Mouse (Mus musculus) limb, embryonic 10.5 days (tissue): ENCODE data around the gene Manbal. TPM values are rescaled to one million over a fixed set of nuclear protein-coding genes. Genes with fewer than 3 reads are reported as not detected.

Source experiments
- DNase-seq: peaks from one replicate; pipeline ENCODE4 v3.0.0-alpha.2; 2017; ENCODE audit warnings: low spot score
- H3K27ac ChIP-seq: fragments of 300-500 bp; sonication (generic); 2 replicates; pipeline ENCODE4 v1.5.1; 2016; ENCODE audit warnings: mild to moderate bottlenecking
- H3K27me3 ChIP-seq: fragments of 300-500 bp; sonication (generic); 2 replicates; pipeline ENCODE4 v1.6.1; 2016; ENCODE audit warnings: low read depth, mild to moderate bottlenecking; ENCODE audit not compliant: poor library complexity, severe bottlenecking
- H3K36me3 ChIP-seq: fragments of 300-500 bp; sonication (generic); 2 replicates; pipeline ENCODE4 v1.6.1; 2016; ENCODE audit warnings: mild to moderate bottlenecking, moderate library complexity
- H3K4me1 ChIP-seq: fragments of 300-500 bp; sonication (generic); 2 replicates; pipeline ENCODE4 v1.6.1; 2016
- H3K4me3 ChIP-seq: fragments of 300-500 bp; sonication (generic); 2 replicates; pipeline ENCODE4 v1.5.1; 2016; ENCODE audit warnings: mild to moderate bottlenecking, moderate library complexity
- H3K9me3 ChIP-seq: fragments of 300-500 bp; sonication (generic); replicated peaks from 2 replicates; pipeline ENCODE4 v1.6.1; 2016; ENCODE audit warnings: mild to moderate bottlenecking
- WGBS: fragments of 180-500 bp; shearing (Covaris S2); methylation state at CpG from one replicate; pipeline ENCODE4 v1.1.7; 2016; 5-methylcytosine and 5-hydroxymethylcytosine counted together
- polyA plus RNA-seq: library from polyadenylated mRNA; unstranded; fragments of >200 nt; fragmentation: Nextera tagmentation; extraction: Ambion mirVana; gene quantifications from 2 replicates; pipeline ENCODE4 v1.2.1, GENCODE M21; 2016

Gene Manbal
- polyA plus RNA-seq, 1 experiment from 2014 or later, result 70.9 TPM

DNA sequence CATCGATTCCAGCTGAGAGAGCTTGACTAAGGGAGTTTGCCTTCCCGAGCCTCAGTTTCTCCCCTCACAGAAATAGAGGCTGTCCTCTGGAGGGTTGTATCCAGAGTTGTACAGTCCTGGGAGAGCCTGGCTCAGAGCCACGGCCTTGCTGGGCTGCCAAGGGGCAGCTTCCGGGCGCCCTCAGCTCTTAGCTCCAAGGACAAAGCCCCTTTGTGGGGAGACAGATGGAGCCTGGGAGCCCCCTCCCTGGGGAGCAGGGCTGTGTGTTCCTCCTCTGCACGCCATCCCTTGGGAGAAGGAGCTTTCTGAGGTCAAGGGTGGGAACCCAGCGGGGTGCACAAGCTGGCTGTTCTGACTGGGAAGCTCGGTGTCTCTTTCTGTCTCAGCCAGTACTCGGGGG, 65.1 kb downstream of the Manbal start:
- WGBS, result 83% methylated on average over 9 of the region's 9 CpGs
- peak overlapping the region; percentile 61; the same call in 1 of the 2 replicates for H3K27ac ChIP-seq
- H3K4me1 ChIP-seq, result peaks cover 78% of the 10 kb centered on the region
- DNase-seq, result no peak
- peaks cover 87% of the 10 kb centered on the region for H3K36me3 ChIP-seq
- H3K27me3 ChIP-seq, result no peaks in the 10 kb centered on the region
- no peaks in the 10 kb centered on the region for H3K9me3 ChIP-seq
- H3K4me3 ChIP-seq, result no peak overlapping the region

DNA sequence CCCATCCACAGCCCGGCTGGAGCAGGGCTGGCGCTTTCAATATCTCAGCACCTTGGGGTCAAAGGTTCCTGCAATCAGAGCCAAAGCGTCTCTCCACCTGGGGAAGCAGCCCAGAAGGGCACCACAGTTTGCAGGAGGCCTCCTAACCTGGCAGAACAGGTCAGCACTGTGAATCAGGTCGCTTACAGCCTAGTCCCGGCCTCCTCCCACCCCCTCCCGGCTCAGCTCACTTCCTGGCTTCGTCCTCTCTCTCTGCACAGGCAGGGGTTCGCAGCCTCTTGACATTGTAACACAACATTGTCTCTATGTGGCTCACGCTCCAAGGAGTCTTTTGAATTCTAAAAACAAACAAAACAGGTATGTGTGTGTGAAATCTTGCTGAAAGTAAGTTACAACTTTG, 66.6 kb downstream of the Manbal start:
- H3K27ac ChIP-seq, result peak overlapping the region; percentile 78
- H3K36me3 ChIP-seq, result peaks cover 87% of the 10 kb centered on the region
- WGBS, result 27% methylated on average over 9 of the region's 9 CpGs
- peak overlapping the region; percentile 3; the same call in 1 of the 2 replicates for H3K4me3 ChIP-seq
- H3K9me3 ChIP-seq, result no peaks in the 10 kb centered on the region
- H3K4me1 ChIP-seq, result peaks cover 74% of the 10 kb centered on the region
- DNase-seq, result no peak
- H3K27me3 ChIP-seq, result no peaks in the 10 kb centered on the region

DNA sequence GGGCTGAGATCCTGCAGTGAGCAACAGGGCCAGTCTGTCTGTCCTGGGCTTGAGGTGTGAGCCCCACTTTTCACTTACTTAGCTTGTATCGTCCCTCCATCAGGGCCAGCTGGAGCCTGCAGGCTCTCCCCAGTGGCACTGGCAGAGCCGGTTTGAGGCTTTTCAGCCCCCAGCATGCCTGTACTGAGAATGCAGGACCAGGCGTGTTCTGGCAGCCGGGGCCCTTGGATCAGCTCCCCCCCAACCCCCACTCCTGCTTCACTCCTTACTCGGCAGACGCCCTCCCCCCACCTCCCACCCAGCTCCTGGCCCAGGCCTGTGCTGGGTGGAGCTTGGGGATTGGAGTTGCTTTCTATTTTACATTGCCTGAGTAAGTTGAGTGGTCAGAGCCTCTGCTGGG, 67.1 kb downstream of the Manbal start:
- H3K27me3 ChIP-seq, result no peaks in the 10 kb centered on the region
- peaks cover 70% of the 10 kb centered on the region for H3K4me1 ChIP-seq
- no peaks in the 10 kb centered on the region for H3K9me3 ChIP-seq
- H3K4me3 ChIP-seq, result peak overlapping the region; percentile 3; the same call in 1 of the 2 replicates
- 18% methylated on average over 6 of the region's 6 CpGs for WGBS
- peak; percentile 63 for DNase-seq
- H3K36me3 ChIP-seq, result peaks cover 87% of the 10 kb centered on the region
- peak overlapping the region; percentile 78 for H3K27ac ChIP-seq

DNA sequence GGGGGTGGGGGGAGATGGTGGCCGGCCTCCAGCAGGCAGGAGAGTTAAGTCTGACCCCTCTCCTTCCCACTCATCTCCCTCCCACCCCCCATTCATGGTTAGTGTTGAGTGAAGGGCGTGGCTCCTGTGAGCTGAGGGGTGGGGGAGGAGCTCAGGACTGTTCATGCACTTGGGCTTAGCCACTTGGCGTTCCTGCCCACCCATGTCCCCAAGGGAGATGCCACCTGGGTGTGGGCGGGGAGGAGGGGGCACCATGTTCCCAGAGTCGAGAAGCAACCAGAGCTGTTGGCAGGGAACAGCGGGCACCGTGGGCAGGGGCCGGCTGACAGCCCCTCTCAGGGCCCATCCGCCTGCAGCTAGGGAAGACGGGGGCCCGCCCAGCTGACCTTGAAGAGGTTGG, 69.1 kb downstream of the Manbal start:
- H3K27ac ChIP-seq, result no peak overlapping the region
- no peaks in the 10 kb centered on the region for H3K27me3 ChIP-seq
- peaks cover 88% of the 10 kb centered on the region for H3K36me3 ChIP-seq
- no peak for DNase-seq
- H3K4me1 ChIP-seq, result peaks cover 50% of the 10 kb centered on the region
- H3K4me3 ChIP-seq, result no peak overlapping the region
- 81% methylated on average over 11 of the region's 11 CpGs for WGBS
- H3K9me3 ChIP-seq, result no peaks in the 10 kb centered on the region; the same call in 1 of the 2 replicates

DNA sequence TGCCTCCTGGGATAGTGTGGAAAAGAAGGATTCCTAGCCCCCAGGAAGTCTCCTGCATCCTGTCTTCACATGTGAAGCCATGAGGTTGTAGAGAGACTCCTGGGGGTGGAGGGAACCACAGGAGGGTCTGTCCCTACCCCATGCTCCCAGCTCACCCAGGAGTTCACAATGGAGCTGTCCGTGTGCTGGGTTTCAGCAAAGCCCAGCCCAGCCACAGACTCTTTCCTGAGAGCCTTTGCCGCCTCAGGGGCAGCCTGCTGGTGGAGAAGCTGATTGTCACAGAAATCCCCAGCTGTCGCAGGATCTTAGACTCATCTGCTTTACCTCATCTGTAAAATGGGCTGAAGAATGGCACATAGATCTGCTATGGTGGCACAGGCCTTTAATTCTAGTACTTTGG, 69.7 kb downstream of the Manbal start:
- 86% methylated on average over 3 of the region's 3 CpGs for WGBS
- no peak overlapping the region for H3K4me3 ChIP-seq
- H3K36me3 ChIP-seq, result peaks cover 88% of the 10 kb centered on the region

DNA sequence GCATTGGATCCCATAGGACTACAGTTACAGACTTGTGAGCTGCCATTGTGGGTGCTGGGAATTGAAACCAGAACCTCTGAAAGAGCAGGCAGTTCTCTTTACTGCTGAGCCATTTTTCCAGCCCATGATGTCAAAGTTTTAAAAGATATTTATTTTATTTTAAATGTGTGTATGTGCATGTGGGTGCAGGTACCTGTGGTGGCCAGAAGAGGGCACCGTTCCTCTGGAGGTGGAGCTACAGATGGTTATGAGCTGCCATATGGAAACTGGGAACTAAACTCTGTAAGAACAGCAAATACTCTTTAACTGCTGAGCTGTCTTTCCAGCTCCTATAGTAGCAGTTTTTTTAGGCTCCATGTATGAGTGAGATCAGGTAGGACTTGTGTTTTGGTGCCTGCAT, 74.0 kb downstream of the Manbal start:
- Histone ChIP-seq H3K27me3 (no peaks in the 10 kb centered on the region), H3K36me3 (peaks cover 91% of the 10 kb centered on the region), H3K27ac (no peak overlapping the region), H3K4me1 (peaks cover 3% of the 10 kb centered on the region), H3K9me3 (no peaks in the 10 kb centered on the region; the same call in 1 of the 2 replicates), H3K4me3 (no peak overlapping the region)
- DNase-seq, result no peak
- WGBS, result 92% methylated on average over 1 of the region's 1 CpGs

More for the DNA sequence above, 69.7 kb downstream of the Manbal start:
- peaks cover 43% of the 10 kb centered on the region for H3K4me1 ChIP-seq
- H3K27me3 ChIP-seq, result no peaks in the 10 kb centered on the region
- no peak for DNase-seq
- no peak overlapping the region for H3K27ac ChIP-seq
- no peaks in the 10 kb centered on the region; the same call in 1 of the 2 replicates for H3K9me3 ChIP-seq

Other genes with a start within 250 kb of the Manbal start
- 24.0 and 27.3 TPM in 2 replicates for gene Samhd1, start 232.3 kb upstream of the Manbal start, polyA plus RNA-seq
- 16.6 and 23.8 TPM in 2 replicates for gene Rbl1, start 163.1 kb upstream of the Manbal start, polyA plus RNA-seq
- 284 and 290 TPM in 2 replicates for gene Rpn2, start 88.6 kb upstream of the Manbal start, polyA plus RNA-seq
- 0.58 and 0.66 TPM in 2 replicates for gene Mroh8, start 88.0 kb upstream of the Manbal start, polyA plus RNA-seq
- not detected in 2 replicates for gene Ghrh, start 20.1 kb upstream of the Manbal start, polyA plus RNA-seq
- 21.7 and 26.2 TPM in 2 replicates for gene Src, start 50.9 kb downstream of the Manbal start, polyA plus RNA-seq
- 2,112 and 2,427 TPM in 2 replicates for gene Nnat, start 192.5 kb downstream of the Manbal start, polyA plus RNA-seq
- 58.0 and 66.9 TPM in 2 replicates for gene Blcap, start 203.7 kb downstream of the Manbal start, polyA plus RNA-seq